Mouse (Mus musculus): ENCODE measurements at regions not wholly inside any gene's neighbourhood (a gene's known extent, or its start where the extent isn't known, plus 50 kb on each side); places are given as distances from the start of the nearest gene placed in this dataset.

- intact Hi-C loops (cut with DNase I), result no loop called here
These were observed 72.2 kb upstream of the Boc start for GRCm38 (mm10) chr16:44630861-44631260.

GRCm38 (mm10) chr16:44630426-44630825, 71.7 kb upstream of the Boc start:
- intact Hi-C loops (cut with DNase I), result no loop called here

- intact Hi-C loops (cut with DNase I), result no loop called here
These were observed 70.9 kb upstream of the Boc start for GRCm38 (mm10) chr16:44629296-44630275.

GRCm38 (mm10) chr16:44625871-44626293, 67.2 kb upstream of the Boc start:
- intact Hi-C loops (cut with DNase I), result no loop called here

DNA sequence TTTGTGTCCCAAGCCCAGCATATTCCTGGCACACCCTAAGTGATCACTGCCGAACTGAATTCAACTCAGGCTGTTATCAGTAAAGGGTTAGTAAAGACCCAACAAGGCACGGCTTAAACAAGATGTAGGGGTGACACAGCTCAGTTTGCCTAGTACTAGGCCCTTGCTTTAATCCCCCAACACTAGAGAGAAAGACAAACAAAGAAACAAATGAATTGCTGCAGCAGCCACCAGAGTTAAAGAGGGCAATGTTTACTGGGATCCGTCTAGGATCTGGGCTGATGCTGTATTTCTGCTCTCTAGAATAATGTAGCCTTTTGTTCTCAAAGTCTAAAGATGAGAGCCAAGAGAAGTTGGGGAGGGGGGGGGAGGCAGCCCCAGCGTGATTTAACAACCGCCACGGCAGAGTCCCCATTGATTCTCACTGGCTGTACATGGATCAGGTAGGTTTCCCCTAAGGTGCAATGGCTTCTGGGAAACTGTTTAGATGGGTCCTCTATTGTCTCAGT, 66.5 kb upstream of the Boc start:
- intact Hi-C loops (cut with DNase I), result no loop called here

DNA sequence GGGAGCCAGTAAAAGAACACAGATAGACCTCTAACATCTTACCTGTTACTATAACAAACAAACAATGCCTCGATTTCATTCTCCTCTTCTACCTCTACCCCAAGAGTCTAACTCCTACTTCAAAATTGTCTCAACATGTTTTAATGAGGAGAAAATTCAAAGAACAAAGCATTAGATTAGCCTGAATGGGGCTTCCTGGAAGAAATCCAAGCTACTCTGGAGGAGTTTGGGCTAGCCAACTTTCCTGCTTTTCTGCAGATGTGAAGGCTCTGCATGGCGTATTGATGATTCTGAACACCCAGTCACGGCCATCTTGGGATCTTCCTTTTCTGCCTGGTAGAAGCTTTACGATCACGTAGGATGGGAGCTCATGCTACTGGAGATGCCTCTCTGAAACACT, 62.9 kb upstream of the Boc start:
- intact Hi-C loops (cut with DNase I), result no loop called here

DNA sequence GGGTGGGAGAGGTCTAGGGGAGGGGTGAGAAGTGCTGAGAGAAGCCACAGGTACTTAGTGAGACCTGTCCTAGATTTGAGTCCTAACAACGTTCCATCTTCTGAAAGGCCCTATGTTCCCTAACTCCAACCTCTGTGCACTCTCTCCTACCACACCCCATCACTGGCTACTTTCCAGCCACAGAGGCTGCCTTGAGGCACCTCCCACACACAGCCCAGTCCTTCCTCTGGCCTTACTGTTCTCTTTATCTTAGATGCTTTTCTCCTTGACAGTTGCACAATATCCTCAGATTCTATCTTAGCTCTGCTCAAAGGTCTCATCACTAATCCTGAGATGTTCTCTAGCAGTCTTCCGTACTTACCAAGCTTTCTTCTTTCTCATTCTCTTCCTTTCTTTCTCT, 61.8 kb upstream of the Boc start:
- intact Hi-C loops (cut with DNase I), result no loop called here

DNA sequence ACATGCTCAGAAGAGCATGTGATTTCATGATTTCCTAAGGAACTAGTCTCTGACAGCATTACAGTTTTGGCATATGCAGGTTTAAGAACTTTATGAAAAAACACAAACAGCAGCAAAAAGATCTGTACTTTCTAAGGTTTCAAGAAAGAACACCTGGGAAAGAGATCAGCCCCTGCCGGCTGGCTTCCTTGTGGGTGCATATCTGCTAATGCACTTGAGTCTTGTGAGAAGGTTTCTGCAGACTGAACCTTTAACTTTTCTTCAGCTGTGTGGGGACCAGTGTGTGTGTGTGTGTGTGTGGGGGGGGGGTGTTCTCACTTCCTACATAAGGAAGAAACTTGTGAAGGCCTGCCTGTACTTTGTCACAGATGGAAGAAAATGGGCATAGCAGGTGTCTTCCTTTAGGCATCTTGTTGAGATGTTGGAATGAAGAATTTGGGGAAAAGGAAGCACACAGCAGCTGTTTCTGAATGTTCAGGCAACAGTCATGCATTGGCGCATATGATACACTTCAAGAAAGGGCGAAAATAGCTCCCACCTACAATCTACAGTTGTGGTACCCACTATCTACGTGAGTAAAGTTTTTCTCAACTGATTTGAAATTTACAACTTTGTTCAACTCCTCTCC, 60.9 kb upstream of the Boc start:
- intact Hi-C loops (cut with DNase I), result no loop called here

DNA sequence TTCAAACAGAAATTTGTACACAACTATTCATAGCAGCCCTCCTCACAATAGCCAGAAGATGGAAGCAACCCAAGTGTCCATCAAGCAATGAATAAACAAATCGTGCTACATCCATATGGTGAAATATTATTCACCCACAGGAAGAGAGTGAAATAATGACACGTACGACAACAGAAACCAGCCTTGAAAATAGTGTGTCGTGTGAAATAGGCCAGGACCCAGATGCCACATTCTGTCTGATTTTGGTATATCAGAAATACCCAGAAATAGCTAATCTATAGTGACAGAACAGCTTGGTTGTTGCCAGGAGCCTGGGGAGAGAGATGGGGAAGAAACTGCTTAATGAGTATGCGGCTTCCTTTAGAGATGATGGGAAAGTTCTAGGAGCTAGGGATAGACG, 58.3 kb upstream of the Boc start:
- intact Hi-C loops (cut with DNase I), result no loop called here

- intact Hi-C loops (cut with DNase I), result no loop called here
These were observed 57.7 kb upstream of the Boc start for GRCm38 (mm10) chr16:44616376-44616775.

DNA sequence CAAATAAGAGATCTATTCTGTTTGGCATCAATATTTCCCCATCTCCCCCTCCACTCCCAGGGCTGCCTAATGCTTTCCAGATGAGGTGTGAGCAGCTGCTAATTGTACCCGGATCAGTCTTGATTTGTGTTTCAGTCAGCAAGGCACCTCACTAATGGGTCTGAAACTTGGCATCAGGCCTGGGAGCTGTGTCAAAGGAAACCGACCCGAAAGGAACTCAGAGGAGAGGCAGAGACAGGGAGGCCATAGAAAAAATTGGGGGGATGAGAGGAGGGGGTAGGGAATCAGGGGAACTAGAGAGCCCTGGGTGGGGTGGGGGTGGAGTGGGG, 57.1 kb upstream of the Boc start:
- intact Hi-C loops (cut with DNase I), result no loop called here

- intact Hi-C loops (cut with DNase I), result no loop called here
These were observed 56.6 kb upstream of the Boc start for GRCm38 (mm10) chr16:44615172-44615877.

DNA sequence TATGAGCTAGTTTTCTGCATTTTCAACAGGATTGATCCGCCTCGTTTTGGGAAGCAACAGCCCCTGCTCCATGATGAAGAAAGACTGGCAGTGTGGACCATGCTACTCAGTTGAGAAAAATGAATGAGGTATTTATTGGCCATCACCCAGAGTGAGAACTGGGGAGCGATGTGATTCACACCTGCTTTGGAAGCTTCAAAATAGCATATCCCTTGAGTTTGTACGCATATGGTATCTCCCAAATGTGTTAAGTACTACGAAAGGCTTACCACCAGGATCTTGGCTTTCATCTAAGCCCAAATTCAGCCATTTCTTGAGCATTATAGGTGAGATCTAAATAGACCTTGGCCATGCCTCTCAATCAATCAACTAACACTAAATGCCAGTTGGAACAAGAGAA, 55.5 kb upstream of the Boc start:
- intact Hi-C loops (cut with DNase I), result no loop called here

GRCm38 (mm10) chr16:44612676-44613075, 54.0 kb upstream of the Boc start:
- intact Hi-C loops (cut with DNase I), result no loop called here

- intact Hi-C loops (cut with DNase I), result no loop called here
These were observed 52.8 kb upstream of the Boc start for GRCm38 (mm10) chr16:44611525-44611924.

GRCm38 (mm10) chr16:44608586-44608985, 49.9 kb upstream of the Boc start:
- intact Hi-C loops (cut with DNase I), result no loop called here

Data from adrenal gland (tissue).